Mouse (Mus musculus): ENCODE results near the gene Rgs19.

DNA sequence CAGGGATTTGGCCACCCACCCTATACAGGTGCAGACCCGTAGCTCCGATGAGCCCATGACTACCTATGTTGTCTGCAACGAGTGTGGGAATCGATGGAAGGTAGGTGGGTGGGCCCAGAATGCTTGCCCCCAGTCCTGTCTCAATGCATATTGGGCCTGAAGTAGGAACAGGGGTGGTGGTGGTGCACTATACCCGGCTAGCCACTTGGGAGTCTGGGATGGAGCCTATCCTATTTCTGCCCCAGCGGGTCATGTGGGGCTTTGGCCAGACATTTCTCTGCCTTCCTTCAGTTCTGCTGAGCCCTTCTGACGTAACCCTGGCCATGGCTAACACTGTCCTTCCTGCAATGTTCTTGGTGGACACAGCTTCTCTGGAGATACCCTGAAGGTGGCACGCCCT, 6.2 kb downstream of the Rgs19 start:
- TF ChIP-seq CTCF (IDR thresholded peaks at IDR 0.05; ENCODE audit: control insufficient read depth, insufficient read depth, insufficient replicate concordance, low read depth, low read length) (no peak), POLR2A (IDR thresholded peaks at IDR 0.05; ENCODE audit: control insufficient read depth, low read depth, low read length) (no peak)

All from testis, adult 2 months (tissue).